Mouse (Mus musculus): Measurements from ENCODE around the gene Hs2st1. TPM values are rescaled to one million over a fixed set of nuclear protein-coding genes. Genes with fewer than 3 reads are reported as not detected.
A peak's percentile ranks its signal among the peaks of the same experiment; 100 is the strongest.

Gene Hs2st1
- total RNA-seq, 2 experiments from 2014 or later, result 11.4 to 14.2 TPM

- no peak for ATAC-seq (replicated peaks; ENCODE audit: low FRiP score, low TSS enrichment, poor library complexity, severe bottlenecking)
Observed at GRCm38 (mm10) chr3:144519581-144520272, 50.3 kb downstream of the Hs2st1 start.

DNA sequence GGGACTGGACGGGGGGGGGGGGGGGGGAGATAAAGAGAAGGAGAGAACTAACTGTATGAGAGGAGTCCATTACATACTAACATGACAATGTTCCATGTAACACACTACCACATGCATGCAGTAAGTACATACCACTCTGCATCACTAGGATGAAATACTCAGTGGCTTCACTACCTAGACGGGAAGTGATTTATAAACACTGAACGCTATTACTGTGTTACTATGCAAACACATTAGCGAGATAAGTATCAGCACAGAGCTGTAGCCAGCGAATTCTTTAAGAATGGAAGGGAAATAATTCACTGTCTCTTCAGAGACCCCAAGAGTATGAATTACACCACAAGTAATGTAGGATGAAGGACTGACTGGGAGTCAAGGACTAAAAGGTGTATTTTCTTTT, 51.1 kb downstream of the Hs2st1 start:
- ATAC-seq (replicated peaks; ENCODE audit: low FRiP score, low TSS enrichment, poor library complexity, severe bottlenecking), result no peak

GRCm38 (mm10) chr3:144515286-144515685, 54.7 kb downstream of the Hs2st1 start:
- ATAC-seq (replicated peaks; ENCODE audit: low FRiP score, low TSS enrichment, poor library complexity, severe bottlenecking), result no peak

DNA sequence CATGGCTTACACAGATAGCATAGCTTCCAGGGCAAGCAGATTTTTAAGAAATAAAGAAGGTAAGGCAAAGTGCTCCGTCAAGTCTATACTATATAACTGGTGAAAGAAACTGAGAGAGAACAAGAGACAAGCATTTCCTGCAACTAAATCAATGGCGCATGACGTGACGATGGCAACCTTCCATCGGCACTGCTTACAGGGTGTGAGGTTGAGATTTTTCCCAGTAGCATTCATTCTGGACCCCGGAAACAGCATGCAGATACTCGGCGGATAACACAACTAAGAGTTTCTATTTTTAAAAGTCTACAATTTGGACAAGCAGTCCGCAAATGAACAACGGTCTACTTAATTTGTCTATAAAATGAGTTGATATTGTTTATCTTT, 55.9 kb downstream of the Hs2st1 start:
- ATAC-seq (replicated peaks; ENCODE audit: low FRiP score, low TSS enrichment, poor library complexity, severe bottlenecking), result no peak

DNA sequence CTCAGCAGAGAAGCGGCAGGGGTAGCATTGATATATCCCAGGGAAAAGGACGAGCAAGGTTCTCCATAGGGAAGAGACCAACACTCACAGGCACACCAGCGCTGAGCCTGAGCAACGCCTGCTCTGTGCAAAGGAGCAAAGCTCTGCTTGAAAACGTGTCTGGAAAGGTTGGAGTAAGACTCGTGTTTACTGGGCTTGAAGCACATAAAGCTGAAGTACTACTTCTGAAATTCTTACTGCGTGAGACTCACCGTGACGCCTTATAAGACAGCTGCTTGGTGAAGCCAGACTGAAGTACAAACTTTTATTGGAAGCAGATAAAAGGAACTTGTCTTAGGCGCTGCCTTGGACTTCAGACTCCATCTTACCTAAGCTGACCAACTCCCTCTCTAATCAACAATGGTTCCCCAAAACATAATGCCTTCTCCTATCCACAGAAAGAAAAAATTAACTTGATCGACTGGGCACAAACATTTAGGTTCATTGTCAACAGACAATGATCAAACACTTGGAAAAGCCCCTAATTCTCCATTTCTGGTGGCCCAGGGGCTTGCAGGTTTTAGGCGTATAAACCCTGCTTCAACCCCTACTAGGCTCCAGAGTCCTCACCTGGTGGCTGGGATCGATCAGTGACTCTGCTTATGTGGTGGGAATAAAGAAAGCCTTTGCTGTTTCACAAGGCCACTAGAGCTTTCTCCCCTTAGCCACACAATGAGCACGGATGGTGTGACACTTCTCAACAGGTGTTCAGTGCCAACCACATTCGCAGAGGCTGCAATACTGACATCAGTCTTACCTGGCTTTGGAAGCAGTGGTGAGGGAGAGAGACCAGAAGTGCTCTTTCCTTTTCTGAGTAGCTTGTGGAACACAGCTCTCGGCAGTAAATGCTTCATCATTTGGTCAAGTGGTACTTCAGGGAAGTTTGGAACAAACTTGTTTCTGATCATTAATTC, 56.5 kb downstream of the Hs2st1 start:
- ATAC-seq (replicated peaks; ENCODE audit: low FRiP score, low TSS enrichment, poor library complexity, severe bottlenecking), result no peak

GRCm38 (mm10) chr3:144510724-144511123, 59.3 kb downstream of the Hs2st1 start:
- ATAC-seq (replicated peaks; ENCODE audit: low FRiP score, low TSS enrichment, poor library complexity, severe bottlenecking), result 0 out of 2 replicates have a peak, but pooled peaks have one; percentile 11

DNA sequence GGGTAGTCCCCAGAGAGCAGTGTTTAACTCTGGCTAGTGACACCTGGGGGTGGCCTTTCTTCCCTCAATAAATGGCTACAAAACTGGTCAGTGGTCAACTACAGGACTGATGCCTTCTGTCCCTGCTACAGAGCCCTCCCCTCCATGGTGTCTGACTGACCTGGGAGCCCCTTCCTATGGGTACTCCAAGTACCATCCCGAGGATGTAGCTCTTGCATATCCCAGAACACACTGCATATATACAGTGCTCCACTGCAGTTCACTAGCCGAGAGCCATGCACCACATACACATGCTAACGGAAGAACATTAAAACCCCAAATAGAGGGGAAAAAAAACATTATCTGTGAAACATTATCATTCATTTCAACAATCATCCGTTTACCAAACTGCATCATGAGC, 61.6 kb downstream of the Hs2st1 start:
- no peak for ATAC-seq (replicated peaks; ENCODE audit: low FRiP score, low TSS enrichment, poor library complexity, severe bottlenecking)

DNA sequence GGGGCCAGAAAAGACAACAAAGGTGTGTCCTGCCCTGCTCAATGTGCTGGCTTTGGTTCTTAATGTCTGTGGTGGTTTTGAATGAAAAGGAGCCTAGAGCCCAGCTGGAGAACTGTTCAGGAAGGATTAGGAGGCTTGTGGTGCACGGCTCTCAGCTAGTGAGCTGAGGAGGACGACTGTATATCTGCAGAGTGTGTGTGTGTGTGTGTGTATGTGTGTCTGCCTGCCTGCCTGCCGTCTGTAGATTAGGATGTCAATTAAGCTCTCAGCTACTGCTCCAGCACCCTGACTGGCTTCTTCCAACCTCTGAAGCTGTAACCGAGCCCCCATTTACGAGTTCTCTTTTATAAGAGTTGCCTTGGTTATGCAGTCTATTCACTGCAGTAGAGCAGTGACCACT, 62.1 kb downstream of the Hs2st1 start:
- ATAC-seq (replicated peaks; ENCODE audit: low FRiP score, low TSS enrichment, poor library complexity, severe bottlenecking), result peak; percentile 69

- no peak for ATAC-seq (replicated peaks; ENCODE audit: low FRiP score, low TSS enrichment, poor library complexity, severe bottlenecking)
Observed at GRCm38 (mm10) chr3:144506213-144506612, 63.8 kb downstream of the Hs2st1 start.

DNA sequence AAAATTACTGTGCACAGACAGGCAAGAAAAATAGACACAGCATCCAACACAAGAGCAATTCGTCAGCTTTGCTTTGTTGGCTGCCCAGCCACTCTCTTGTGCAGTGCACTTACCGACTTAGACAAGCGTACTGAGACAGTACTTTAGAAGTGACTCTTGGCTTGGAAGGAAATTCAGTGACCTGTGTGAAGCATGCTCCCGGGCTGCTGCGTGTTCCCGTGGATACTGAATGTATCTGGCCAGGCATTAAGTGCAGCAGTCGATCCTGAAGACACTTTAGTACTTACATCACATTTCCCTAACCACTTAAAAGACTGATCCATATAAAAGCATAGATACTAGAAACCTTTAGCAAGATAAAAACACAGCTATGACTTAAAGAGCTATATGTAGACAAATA, 68.1 kb downstream of the Hs2st1 start:
- no peak for ATAC-seq (replicated peaks; ENCODE audit: low FRiP score, low TSS enrichment, poor library complexity, severe bottlenecking)

GRCm38 (mm10) chr3:144496762-144497161, 73.2 kb downstream of the Hs2st1 start:
- ATAC-seq (replicated peaks; ENCODE audit: low FRiP score, low TSS enrichment, poor library complexity, severe bottlenecking), result no peak

GRCm38 (mm10) chr3:144494838-144495237, 75.1 kb downstream of the Hs2st1 start:
- ATAC-seq (replicated peaks; ENCODE audit: low FRiP score, low TSS enrichment, poor library complexity, severe bottlenecking), result no peak

GRCm38 (mm10) chr3:144488787-144489186, 81.2 kb downstream of the Hs2st1 start:
- ATAC-seq (replicated peaks; ENCODE audit: low FRiP score, low TSS enrichment, poor library complexity, severe bottlenecking), result peak; percentile 62; the same call in 1 of the 2 replicates

- no peak for ATAC-seq (replicated peaks; ENCODE audit: low FRiP score, low TSS enrichment, poor library complexity, severe bottlenecking)
Observed at GRCm38 (mm10) chr3:144480595-144480994, 89.4 kb downstream of the Hs2st1 start.

DNA sequence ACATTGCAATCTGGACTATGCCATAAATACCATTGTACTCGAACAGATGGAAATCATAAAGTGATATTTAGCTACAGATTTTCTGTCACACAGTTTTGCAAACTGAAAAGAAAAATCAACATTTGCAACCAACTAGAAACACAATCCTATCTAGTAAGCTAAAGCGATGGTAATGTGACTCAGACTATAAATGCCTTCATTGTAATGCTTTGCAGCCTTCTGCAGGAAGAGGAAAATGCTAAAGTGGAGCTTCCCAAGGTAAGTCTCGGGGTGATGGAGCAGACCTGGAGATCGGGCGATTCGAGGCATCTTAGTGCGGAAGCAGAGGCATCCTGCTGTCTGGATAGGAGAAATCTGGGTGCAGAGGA, 91.6 kb downstream of the Hs2st1 start:
- ATAC-seq (replicated peaks; ENCODE audit: low FRiP score, low TSS enrichment, poor library complexity, severe bottlenecking), result no peak

- ATAC-seq (replicated peaks; ENCODE audit: low FRiP score, low TSS enrichment, poor library complexity, severe bottlenecking), result no peak
Observed at GRCm38 (mm10) chr3:144477707-144478426, 92.1 kb downstream of the Hs2st1 start.

DNA sequence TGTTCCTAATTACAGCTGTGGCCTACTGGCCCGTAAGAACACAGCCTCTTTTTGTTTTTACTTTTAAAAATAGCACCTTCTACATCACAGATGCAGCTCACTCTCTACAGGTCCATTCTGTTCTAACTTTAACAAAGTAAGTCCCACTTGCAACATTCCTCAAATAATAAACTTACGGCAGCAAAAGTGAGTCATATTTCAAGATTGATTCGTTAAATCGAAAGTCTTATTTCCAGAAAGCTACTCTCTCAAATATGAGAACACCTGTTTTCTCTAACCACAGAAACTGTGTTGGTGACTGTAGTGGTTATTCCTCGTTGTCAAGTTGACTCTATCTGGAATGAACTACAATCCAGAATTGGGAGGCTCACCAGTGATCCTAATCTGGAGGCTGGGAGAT, 94.1 kb downstream of the Hs2st1 start:
- no peak for ATAC-seq (replicated peaks; ENCODE audit: low FRiP score, low TSS enrichment, poor library complexity, severe bottlenecking)

GRCm38 (mm10) chr3:144474726-144475125, 95.3 kb downstream of the Hs2st1 start:
- ATAC-seq (replicated peaks; ENCODE audit: low FRiP score, low TSS enrichment, poor library complexity, severe bottlenecking), result no peak

DNA sequence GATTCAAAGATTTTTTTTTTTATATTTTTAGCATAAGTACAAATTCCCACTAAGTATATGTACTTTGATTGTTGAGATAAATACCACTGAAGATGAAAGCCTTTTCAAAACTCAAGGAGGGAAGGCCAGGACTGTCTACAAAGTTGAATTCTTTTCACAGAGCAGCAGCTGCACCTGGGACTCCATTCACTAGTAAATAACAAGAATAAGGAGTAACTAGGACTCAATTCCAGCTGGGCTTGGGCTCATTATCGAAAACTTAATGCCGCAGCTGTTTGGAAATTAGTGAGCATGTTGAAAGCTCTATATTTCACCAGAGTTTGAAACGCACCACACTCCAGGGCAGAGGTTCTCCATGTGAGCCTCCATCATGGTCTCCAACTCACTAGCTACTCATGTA, 98.0 kb downstream of the Hs2st1 start:
- no peak for ATAC-seq (replicated peaks; ENCODE audit: low FRiP score, low TSS enrichment, poor library complexity, severe bottlenecking)

DNA sequence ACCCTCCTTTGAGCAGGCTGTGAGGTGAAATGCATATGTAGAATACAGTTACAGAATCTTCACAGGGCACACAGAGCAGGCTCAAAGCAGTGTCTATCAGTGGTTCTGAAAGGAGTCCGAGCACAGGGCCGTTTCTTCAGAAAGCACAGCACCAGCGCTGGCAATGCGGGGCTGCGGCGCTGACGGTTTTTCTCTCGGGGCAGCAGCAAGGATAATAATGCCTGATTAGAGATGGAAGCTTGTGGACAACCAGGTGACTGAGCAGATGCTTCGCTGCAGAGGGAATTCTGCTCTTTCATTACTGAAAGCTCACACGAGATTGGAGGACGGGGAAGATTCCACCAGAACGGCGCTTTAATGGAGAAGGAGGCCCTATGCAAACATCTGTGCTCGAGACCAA, 99.1 kb downstream of the Hs2st1 start:
- ATAC-seq (replicated peaks; ENCODE audit: low FRiP score, low TSS enrichment, poor library complexity, severe bottlenecking), result no peak
